Mouse (Mus musculus) embryonic facial prominence, embryonic 14.5 days (tissue): Measurements from ENCODE around the gene Manba. TPM values are rescaled to one million over a fixed set of nuclear protein-coding genes. Genes with fewer than 3 reads are reported as not detected.
A peak's percentile ranks its signal among the peaks of the same experiment; 100 is the strongest.

Experiments
- ATAC-seq: fragments of 200-750 bp; cut with Nextera tagmentation; 2 replicates; pipeline ENCODE4 v1.8.0; 2017; ENCODE audit warnings: low read depth, moderate number of reproducible peaks, moderate TSS enrichment
- DNase-seq: peaks from one replicate; pipeline ENCODE4 v3.0.0-alpha.2; 2015; ENCODE audit warnings: low spot score
- H3K27ac ChIP-seq: fragments of 300-500 bp; sonication (generic); replicated peaks from 2 replicates; pipeline ENCODE4 v1.5.1; 2014; ENCODE audit warnings: low read depth, mild to moderate bottlenecking, low read length, moderate library complexity
- H3K27me3 ChIP-seq: fragments of 300-500 bp; sonication (generic); replicated peaks from 2 replicates; pipeline ENCODE4 v1.6.1; 2014; ENCODE audit warnings: low read length; ENCODE audit not compliant: control insufficient read depth, insufficient read depth
- H3K36me3 ChIP-seq: fragments of 300-500 bp; sonication (generic); 2 replicates; pipeline ENCODE4 v1.6.1; 2014; ENCODE audit warnings: low read length, mixed read lengths; ENCODE audit not compliant: control insufficient read depth, insufficient read depth
- H3K4me1 ChIP-seq: fragments of 300-500 bp; sonication (generic); 2 replicates; pipeline ENCODE4 v1.6.1; 2014; ENCODE audit warnings: antibody characterized with exemption, low read length; ENCODE audit not compliant: control insufficient read depth, insufficient read depth
- H3K4me2 ChIP-seq: fragments of 300-500 bp; sonication (generic); 2 replicates; pipeline ENCODE4 v1.6.1; 2014; ENCODE audit warnings: low read depth, mild to moderate bottlenecking, low read length, moderate library complexity, mixed read lengths
- H3K4me3 ChIP-seq: fragments of 300-500 bp; sonication (generic); 2 replicates; pipeline ENCODE4 v1.5.1; 2014; ENCODE audit warnings: low read depth, mild to moderate bottlenecking, low read length
- H3K9ac ChIP-seq: fragments of 300-500 bp; sonication (generic); 2 replicates; pipeline ENCODE4 v1.6.1; 2014; ENCODE audit warnings: low read depth, mild to moderate bottlenecking, low read length, moderate library complexity, mixed read lengths
- H3K9me3 ChIP-seq: fragments of 300-500 bp; sonication (generic); 2 replicates; pipeline ENCODE4 v1.6.1; 2016; ENCODE audit warnings: low read length; ENCODE audit not compliant: control insufficient read depth
- WGBS: fragments of 180-500 bp; shearing (Covaris S2); extraction: QIAGEN DNeasy Blood & Tissue Kit; methylation state at CpG from one replicate; pipeline ENCODE4 v1.1.7; 2014; 5-methylcytosine and 5-hydroxymethylcytosine counted together
- polyA plus RNA-seq: library from polyadenylated mRNA; unstranded; fragments of >200 nt; fragmentation: Nextera tagmentation; extraction: Ambion mirVana; gene quantifications from 2 replicates; pipeline ENCODE4 v1.2.1, GENCODE M21; 2014

Gene Manba
- polyA plus RNA-seq, 1 experiment from 2014 or later = 7.9 TPM

DNA sequence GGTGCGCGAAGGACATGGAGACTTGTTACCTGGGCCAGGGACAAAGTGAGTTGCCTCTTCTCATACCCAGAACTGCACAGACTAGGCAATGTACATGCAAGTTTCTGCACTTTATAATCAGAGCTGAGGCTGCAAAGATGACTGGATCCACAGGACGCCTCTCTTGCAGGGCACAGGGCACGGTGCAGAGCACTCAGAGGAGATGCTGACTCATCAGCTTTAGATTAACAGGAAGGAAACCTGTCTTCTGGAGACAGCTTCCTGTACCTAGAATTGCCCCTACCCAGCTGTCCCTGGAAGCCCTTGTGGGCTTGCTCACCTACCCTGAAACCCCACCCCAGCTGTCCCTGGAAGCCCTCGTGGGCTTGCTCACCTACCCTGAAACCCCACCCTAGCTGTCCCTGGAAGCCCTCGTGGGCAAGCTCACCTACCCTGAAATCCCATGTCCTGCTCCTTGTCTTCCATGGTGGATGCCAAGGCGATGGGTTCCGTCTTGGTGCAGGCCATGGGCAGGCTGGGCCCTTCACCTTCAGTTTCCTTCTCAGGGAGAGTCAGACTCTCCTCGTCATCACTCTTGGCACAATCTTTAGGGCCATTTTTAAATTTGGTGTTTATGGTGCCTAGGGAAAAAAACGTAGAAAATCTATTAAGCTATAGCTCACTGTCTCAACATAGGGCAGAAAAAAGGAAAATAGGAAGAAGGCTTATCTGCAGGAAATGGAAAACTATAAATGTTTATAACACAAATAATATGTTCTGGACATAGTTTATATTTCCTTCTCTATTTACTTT lies 119.4 kb downstream of the Manba start:
- ATAC-seq = no peak
- DNase-seq = no peak
- no peak overlapping the region for H3K4me2 ChIP-seq
- no peaks in the 10 kb centered on the region for H3K9me3 ChIP-seq
- no peaks in the 10 kb centered on the region for H3K27me3 ChIP-seq
- H3K9ac ChIP-seq = no peak overlapping the region
- no peak overlapping the region for H3K4me3 ChIP-seq
- H3K27ac ChIP-seq = no peak overlapping the region
- no peaks in the 10 kb centered on the region; the same call in 1 of the 2 replicates for H3K4me1 ChIP-seq
- peaks cover 82% of the 10 kb centered on the region for H3K36me3 ChIP-seq
- 84% methylated on average over 10 of the region's 10 CpGs for WGBS

GRCm38 (mm10) chr3:135605474-135605873 lies 120.1 kb downstream of the Manba start:
- Histone ChIP-seq H3K4me2 (no peak overlapping the region), H3K4me1 (no peaks in the 10 kb centered on the region; the same call in 1 of the 2 replicates), H3K4me3 (no peak overlapping the region), H3K9ac (no peak overlapping the region), H3K27me3 (no peaks in the 10 kb centered on the region), H3K36me3 (peaks cover 84% of the 10 kb centered on the region), H3K27ac (no peak overlapping the region), H3K9me3 (no peaks in the 10 kb centered on the region)
- 79% methylated on average over 4 of the region's 4 CpGs for WGBS
- no peak for ATAC-seq
- DNase-seq = no peak

DNA sequence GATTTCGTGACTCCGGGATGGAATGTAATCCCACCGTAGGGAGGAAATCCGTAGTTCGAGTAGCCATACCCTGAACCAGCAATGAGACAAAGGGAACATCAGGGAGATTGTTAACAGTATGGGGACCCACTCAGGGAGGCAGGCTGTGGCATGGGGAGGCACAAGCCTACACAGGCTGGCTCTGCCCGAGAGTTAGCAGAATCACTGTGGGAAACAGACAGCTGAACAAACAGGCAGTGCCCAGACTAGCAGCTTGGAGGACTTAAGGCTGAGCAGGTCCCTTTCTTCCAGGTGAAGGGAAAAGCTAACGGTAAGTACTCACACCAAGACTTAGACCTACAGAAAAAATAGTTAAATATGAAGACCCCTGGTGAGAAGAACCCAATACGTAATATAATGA lies 121.2 kb downstream of the Manba start:
- WGBS = 85% methylated on average over 8 of the region's 8 CpGs
- DNase-seq (no peak), ATAC-seq (no peak)
- no peaks in the 10 kb centered on the region; the same call in 1 of the 2 replicates for H3K4me1 ChIP-seq
- H3K9ac ChIP-seq = no peak overlapping the region
- H3K36me3 ChIP-seq = peaks cover 86% of the 10 kb centered on the region
- H3K9me3 ChIP-seq = no peaks in the 10 kb centered on the region
- no peaks in the 10 kb centered on the region for H3K27me3 ChIP-seq
- H3K4me3 ChIP-seq = no peak overlapping the region
- no peak overlapping the region for H3K27ac ChIP-seq
- H3K4me2 ChIP-seq = no peak overlapping the region

DNA sequence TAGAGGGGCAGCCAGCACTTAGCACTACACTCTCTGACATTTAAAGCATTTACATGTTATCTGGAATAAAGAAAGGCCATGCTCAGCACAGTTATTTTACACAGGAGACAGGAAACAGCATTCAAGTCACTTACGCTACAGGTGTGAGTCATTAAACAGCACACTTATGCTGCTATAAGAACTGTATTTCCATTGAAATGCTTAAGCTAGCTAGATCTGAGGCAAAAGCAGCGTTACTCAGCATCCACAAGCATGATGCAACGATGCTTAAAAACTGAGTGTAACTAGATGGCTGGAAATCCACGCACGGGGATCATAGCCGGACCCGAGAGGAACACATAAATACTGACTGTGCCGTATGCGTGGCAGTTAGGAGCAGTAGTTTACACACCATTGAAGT lies 121.6 kb downstream of the Manba start:
- Histone ChIP-seq H3K9ac (no peak overlapping the region), H3K9me3 (no peaks in the 10 kb centered on the region), H3K4me1 (no peaks in the 10 kb centered on the region; the same call in 1 of the 2 replicates), H3K27me3 (no peaks in the 10 kb centered on the region), H3K4me3 (no peak overlapping the region), H3K27ac (no peak overlapping the region), H3K36me3 (peaks cover 86% of the 10 kb centered on the region), H3K4me2 (no peak overlapping the region)
- 87% methylated on average over 9 of the region's 9 CpGs for WGBS
- no peak for DNase-seq
- no peak for ATAC-seq

DNA sequence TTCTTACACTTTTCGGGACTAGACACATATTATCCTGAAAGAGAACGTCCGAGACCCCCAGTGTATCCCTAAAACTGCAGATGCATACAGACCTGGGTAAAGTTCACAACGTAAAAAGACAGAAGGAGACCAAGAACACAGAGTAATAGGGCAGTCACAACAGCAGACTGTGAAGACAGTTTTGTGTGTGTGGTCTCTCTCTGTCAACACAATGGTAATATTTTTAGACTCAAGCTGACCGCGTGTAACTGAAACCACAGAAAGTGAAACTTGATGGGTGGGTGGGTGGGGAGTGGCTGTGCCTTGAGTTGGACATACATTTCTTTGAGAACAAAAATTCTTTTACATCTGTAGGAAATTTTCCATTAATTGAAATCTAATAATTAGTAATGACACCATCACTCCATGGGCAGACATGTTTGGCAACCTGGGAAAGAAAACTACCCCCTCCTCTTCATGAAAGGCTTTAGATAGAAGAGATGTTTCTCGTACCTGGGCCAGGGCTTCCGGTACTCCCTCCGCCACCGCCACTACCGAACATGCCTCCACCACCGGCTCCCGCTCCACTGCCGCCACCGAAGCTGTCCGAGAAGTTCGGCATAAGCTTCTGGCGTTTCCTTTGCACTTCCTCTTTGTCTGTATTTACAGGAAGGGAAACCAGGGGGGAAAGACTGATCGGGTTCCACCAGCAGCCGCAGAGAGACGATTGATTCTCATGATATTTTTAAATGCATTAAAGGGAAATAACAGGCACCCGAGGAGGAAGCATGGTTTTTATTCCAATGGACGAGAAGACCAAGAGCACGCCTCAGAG lies 122.5 kb downstream of the Manba start:
- Histone ChIP-seq H3K27ac (0 out of 2 replicates have a peak overlapping the region, but pooled peaks have one; percentile 10), H3K9ac (no peak overlapping the region), H3K4me2 (no peak overlapping the region), H3K4me1 (no peaks in the 10 kb centered on the region; the same call in 1 of the 2 replicates), H3K36me3 (peaks cover 86% of the 10 kb centered on the region), H3K4me3 (no peak overlapping the region), H3K27me3 (no peaks in the 10 kb centered on the region), H3K9me3 (no peaks in the 10 kb centered on the region)
- ATAC-seq (no peak), DNase-seq (no peak)
- 82% methylated on average over 24 of the region's 24 CpGs for WGBS

GRCm38 (mm10) chr3:135610221-135610620 lies 124.8 kb downstream of the Manba start:
- no peaks in the 10 kb centered on the region; the same call in 1 of the 2 replicates for H3K4me1 ChIP-seq
- no peaks in the 10 kb centered on the region for H3K27me3 ChIP-seq
- H3K4me2 ChIP-seq = no peak overlapping the region
- H3K4me3 ChIP-seq = no peak overlapping the region
- peaks cover 85% of the 10 kb centered on the region for H3K36me3 ChIP-seq
- WGBS = 69% methylated on average over 3 of the region's 3 CpGs
- no peak for ATAC-seq
- H3K9ac ChIP-seq = no peak overlapping the region
- H3K27ac ChIP-seq = no peak overlapping the region
- DNase-seq = no peak
- H3K9me3 ChIP-seq = no peaks in the 10 kb centered on the region

DNA sequence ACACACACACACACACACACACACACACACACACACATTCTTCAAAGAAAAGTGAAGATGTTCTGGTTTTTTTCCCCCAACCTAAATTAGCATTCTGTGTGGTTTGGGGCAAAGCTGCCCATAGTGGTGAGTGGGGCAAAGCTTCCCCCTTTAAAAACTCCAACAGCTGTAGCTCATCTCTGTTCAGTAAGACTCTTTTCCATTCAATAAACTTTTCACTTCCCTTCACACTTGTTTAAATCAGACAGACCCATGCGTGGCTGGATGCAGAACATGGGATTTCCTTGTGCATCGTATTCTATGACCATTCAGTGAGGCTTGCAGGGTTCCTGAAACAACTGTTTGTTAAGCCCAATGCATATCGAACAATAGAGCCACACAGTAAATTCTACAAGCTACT lies 129.0 kb downstream of the Manba start:
- 88% methylated on average over 3 of the region's 3 CpGs for WGBS
- Histone ChIP-seq H3K4me1 (no peaks in the 10 kb centered on the region), H3K27ac (no peak overlapping the region), H3K4me3 (no peak overlapping the region), H3K9me3 (no peaks in the 10 kb centered on the region), H3K4me2 (no peak overlapping the region), H3K9ac (no peak overlapping the region), H3K36me3 (peaks cover 93% of the 10 kb centered on the region), H3K27me3 (no peaks in the 10 kb centered on the region)
- DNase-seq = no peak
- ATAC-seq = no peak

GRCm38 (mm10) chr3:135616730-135617129 lies 131.3 kb downstream of the Manba start:
- DNase-seq = no peak
- no peak overlapping the region for H3K4me3 ChIP-seq
- no peaks in the 10 kb centered on the region for H3K27me3 ChIP-seq
- H3K9me3 ChIP-seq = no peaks in the 10 kb centered on the region
- H3K4me2 ChIP-seq = no peak overlapping the region
- H3K4me1 ChIP-seq = no peaks in the 10 kb centered on the region
- H3K27ac ChIP-seq = no peak overlapping the region
- 87% methylated on average over 7 of the region's 7 CpGs for WGBS
- no peak for ATAC-seq
- H3K9ac ChIP-seq = no peak overlapping the region
- peaks cover 76% of the 10 kb centered on the region for H3K36me3 ChIP-seq
